ENCODE assay signal across 8 mouse cellular contexts in genomic region chr15:93397826-93398698, GRCm38 (mm10). TPM values are rescaled to one million over a fixed set of nuclear protein-coding genes. Genes with fewer than 3 reads are reported as not detected.
DNase-seq lines count a peak whose midpoint lies in the region; ATAC-seq lines count a peak whose summit lies in the region.

Gene Zcrb1, minus strand, starts transcription at chr15:93398334.
Gene Pphln1, plus strand, starts transcription at chr15:93398350.

- peak; percentile 81 for DNase-seq in R1 (ENCODE audit: low read depth, low spot score)
- peak; percentile 89 to 92 for DNase-seq in cerebellum, postnatal 25 days
- peak; percentile 84 for DNase-seq in frontal cortex, postnatal 36 days (ENCODE audit: low spot score in 2 of 2)
- peak; percentile 78 to 88 for DNase-seq in left cerebral cortex, adult 18-20 months (ENCODE audit: low spot score in 2 of 2)
- DNase-seq in right cerebral cortex, adult 18-20 months = peak; percentile 89
- peak; percentile 29 for DNase-seq in urinary bladder, postnatal 10 days (ENCODE audit: low spot score)

- under 1% methylated on average over 57 of the region's 100 CpGs for WGBS in hindbrain, embryonic 16.5 days
- under 1% methylated on average over 100 of the region's 100 CpGs for WGBS in macrophage (ENCODE audit: missing documents)

- peak within 1 kb of the TSS; percentile 89 for H3K4me3 ChIP-seq in hindbrain, embryonic 16.5 days (ENCODE audit: low read length)
- H3K4me3 ChIP-seq in macrophage (ENCODE audit: inconsistent target) = peak within 1 kb of the TSS; percentile 83

- peak; percentile 97 for ATAC-seq in hindbrain, embryonic 16.5 days

- peaks cover 93% of the 10 kb centered on the region for H3K79me2 ChIP-seq in macrophage (ENCODE audit: inconsistent target)

- H3K9ac ChIP-seq in hindbrain, embryonic 16.5 days (ENCODE audit: low read depth, low read length) = peak within 1 kb of the TSS; percentile 95

- H3K27ac ChIP-seq in hindbrain, embryonic 16.5 days (ENCODE audit: low read depth, low read length) = peak within 1 kb of the TSS; percentile 89
- H3K27ac ChIP-seq in macrophage = peak within 1 kb of the TSS; percentile 39

- no peaks in the 10 kb centered on the region for H3K27me3 ChIP-seq in hindbrain, embryonic 16.5 days (replicated peaks; ENCODE audit: control insufficient read depth, insufficient read depth, low read length)

- peak within 1 kb of the TSS; percentile 92 for H3K4me2 ChIP-seq in hindbrain, embryonic 16.5 days (ENCODE audit: low read length)

- H3K36me3 ChIP-seq in hindbrain, embryonic 16.5 days (ENCODE audit: control insufficient read depth, insufficient read depth, low read length) = peaks cover 9% of the 10 kb centered on the region
- peaks cover 5% of the 10 kb centered on the region; the same call in 1 of the 2 replicates for H3K36me3 ChIP-seq in macrophage (ENCODE audit: inconsistent target)

- no peaks in the 10 kb centered on the region for H3K9me3 ChIP-seq in hindbrain, embryonic 16.5 days (ENCODE audit: control insufficient read depth, low read length)

- H3K4me1 ChIP-seq in hindbrain, embryonic 16.5 days (ENCODE audit: control insufficient read depth, insufficient read depth, low read depth, low read length) = peaks cover 23% of the 10 kb centered on the region

RNA-seq across cellular contexts. Expression of gene Zcrb1, which starts in this region (rescaled TPM):
- polyA plus RNA-seq in hindbrain, embryonic 16.5 days (2015; fragmentation: Nextera tagmentation; extraction: Ambion mirVana) = 139 and 147 TPM in 2 replicates
- 10 to 100 TPM; 73.4 to 74.4 TPM for total RNA-seq in left cerebral cortex, adult 18-20 months (2021)
- total RNA-seq in macrophage (2018; cell fraction: chromatin; rRNA removed) = 100 to 1,000 TPM; 114 to 272 (median 207) TPM
- total RNA-seq in macrophage (2018; cell fraction: cytosol; rRNA removed) = 100 to 1,000 TPM in 5 of 26 experiments, 10 to 100 TPM in 21; 67.4 to 111 (median 87.7) TPM
- 100 to 1,000 TPM in 21 of 26 experiments, 10 to 100 TPM in 5; 70.1 to 191 (median 123) TPM for total RNA-seq in macrophage (2018; cell fraction: nucleus; rRNA removed)
- polyA plus RNA-seq in macrophage (2018) = 69.8 to 149 TPM (median 104 TPM) in 3 replicates

RNA-seq across cellular contexts. Expression of gene Pphln1, which starts in this region (rescaled TPM):
- 36.6 and 36.7 TPM in 2 replicates for polyA plus RNA-seq in hindbrain, embryonic 16.5 days (2015; fragmentation: Nextera tagmentation; extraction: Ambion mirVana)
- total RNA-seq in left cerebral cortex, adult 18-20 months (2021) = 10 to 100 TPM; 43.9 to 47.7 TPM
- total RNA-seq in macrophage (2018; cell fraction: chromatin; rRNA removed) = 10 to 100 TPM; 26.5 to 57.1 (median 41.9) TPM
- 10 to 100 TPM; 28.9 to 38.0 (median 33.8) TPM for total RNA-seq in macrophage (2018; cell fraction: cytosol; rRNA removed)
- 10 to 100 TPM; 21.1 to 58.6 (median 37.2) TPM for total RNA-seq in macrophage (2018; cell fraction: nucleus; rRNA removed)
- 28.1 to 40.1 TPM (median 28.3 TPM) in 3 replicates for polyA plus RNA-seq in macrophage (2018)

Comparison
In these comparisons a context has a peak if more than half of its experiments do, and no peak if none do; other contexts are left out.
1. Peak in every context shown above with its lines: DNase-seq, ATAC-seq, H3K4me3 ChIP-seq and H3K27ac ChIP-seq.
2. DNase-seq: peak in every context shown above with its lines; median percentile 90 in cerebellum, postnatal 25 days; 89 in right cerebral cortex, adult 18-20 months; 84 in frontal cortex, postnatal 36 days; 83 in left cerebral cortex, adult 18-20 months; 81 in R1; 29 in urinary bladder, postnatal 10 days.